Mouse (Mus musculus) lung, embryonic 15.5 days (tissue): ENCODE measurements around the gene Slc44a3. TPM values are rescaled to one million over a fixed set of nuclear protein-coding genes. Genes with fewer than 3 reads are reported as not detected.

Experiments
- ATAC-seq: fragments of 200-750 bp; cut with Nextera tagmentation; 2 replicates; pipeline ENCODE4 v1.8.0; 2017; ENCODE audit warnings: moderate number of reproducible peaks, borderline replicate concordance; ENCODE audit not compliant: low FRiP score, low TSS enrichment; ENCODE audit errors: extremely low read depth
- H3K27ac ChIP-seq: fragments of 300-500 bp; sonication (generic); 2 replicates; pipeline ENCODE4 v1.5.1; 2015; ENCODE audit warnings: moderate library complexity, mild to moderate bottlenecking, inconsistent platforms
- H3K27me3 ChIP-seq: fragments of 300-500 bp; sonication (generic); 2 replicates; pipeline ENCODE4 v1.6.1; 2015; ENCODE audit warnings: inconsistent platforms
- H3K36me3 ChIP-seq: fragments of 300-500 bp; sonication (generic); 2 replicates; pipeline ENCODE4 v1.6.1; 2015; ENCODE audit warnings: inconsistent platforms
- H3K4me1 ChIP-seq: fragments of 300-500 bp; sonication (generic); 2 replicates; pipeline ENCODE4 v1.6.1; 2015; ENCODE audit warnings: inconsistent platforms
- H3K4me2 ChIP-seq: fragments of 300-500 bp; sonication (generic); 2 replicates; pipeline ENCODE4 v1.6.1; 2015; ENCODE audit warnings: inconsistent platforms, mild to moderate bottlenecking, moderate library complexity
- H3K4me3 ChIP-seq: fragments of 300-500 bp; sonication (generic); 2 replicates; pipeline ENCODE4 v1.5.1; 2015; ENCODE audit warnings: mild to moderate bottlenecking, inconsistent platforms
- H3K9ac ChIP-seq: fragments of 300-500 bp; sonication (generic); 2 replicates; pipeline ENCODE4 v1.6.1; 2015; ENCODE audit warnings: inconsistent platforms
- H3K9me3 ChIP-seq: fragments of 300-500 bp; sonication (generic); 2 replicates; pipeline ENCODE4 v1.6.1; 2016; ENCODE audit warnings: inconsistent platforms
- WGBS: fragments of 180-500 bp; shearing (Covaris S2); methylation state at CpG from one replicate; pipeline ENCODE4 v1.1.7; 2015; 5-methylcytosine and 5-hydroxymethylcytosine counted together
- polyA plus RNA-seq: library from polyadenylated mRNA; unstranded; fragments of >200 nt; fragmentation: Nextera tagmentation; extraction: Ambion mirVana; gene quantifications from 2 replicates; pipeline ENCODE4 v1.2.1, GENCODE M21; 2015

Slc44a3 gene
- polyA plus RNA-seq, 1 experiment from 2014 or later = 16.5 TPM

- no peak overlapping the region for H3K9ac ChIP-seq
- H3K4me2 ChIP-seq = no peak overlapping the region
- H3K27me3 ChIP-seq = no peaks in the 10 kb centered on the region
- no peaks in the 10 kb centered on the region for H3K36me3 ChIP-seq
- H3K4me1 ChIP-seq = peaks cover 29% of the 10 kb centered on the region
- 24% methylated on average over 1 of the region's 2 CpGs for WGBS
- no peak for ATAC-seq
- H3K9me3 ChIP-seq = no peaks in the 10 kb centered on the region
- no peak overlapping the region for H3K4me3 ChIP-seq
- no peak overlapping the region for H3K27ac ChIP-seq
Measured at GRCm38 (mm10) chr3:121468136-121468535, 64.1 kb downstream of the Slc44a3 start.

GRCm38 (mm10) chr3:121467094-121467552 is 65.1 kb downstream of the Slc44a3 start:
- Histone ChIP-seq H3K36me3 (no peaks in the 10 kb centered on the region), H3K4me2 (no peak overlapping the region), H3K9ac (no peak overlapping the region), H3K9me3 (no peaks in the 10 kb centered on the region), H3K27me3 (no peaks in the 10 kb centered on the region), H3K4me3 (no peak overlapping the region), H3K4me1 (peaks cover 29% of the 10 kb centered on the region), H3K27ac (no peak overlapping the region)
- ATAC-seq = no peak
- 61% methylated on average over 10 of the region's 10 CpGs for WGBS

GRCm38 (mm10) chr3:121465795-121466194 is 66.4 kb downstream of the Slc44a3 start:
- no peak overlapping the region for H3K9ac ChIP-seq
- no peak overlapping the region for H3K4me3 ChIP-seq
- WGBS = 70% methylated on average over 10 of the region's 10 CpGs
- H3K4me2 ChIP-seq = no peak overlapping the region
- no peaks in the 10 kb centered on the region for H3K9me3 ChIP-seq
- H3K36me3 ChIP-seq = peaks cover 5% of the 10 kb centered on the region; the same call in 1 of the 2 replicates
- ATAC-seq = no peak
- H3K27me3 ChIP-seq = no peaks in the 10 kb centered on the region
- peaks cover 20% of the 10 kb centered on the region for H3K4me1 ChIP-seq
- no peak overlapping the region for H3K27ac ChIP-seq

GRCm38 (mm10) chr3:121464733-121465305 is 67.4 kb downstream of the Slc44a3 start:
- WGBS = 70% methylated on average over 7 of the region's 7 CpGs
- H3K4me1 ChIP-seq = peaks cover 13% of the 10 kb centered on the region
- ATAC-seq = no peak
- H3K9ac ChIP-seq = no peak overlapping the region
- H3K4me3 ChIP-seq = no peak overlapping the region
- H3K9me3 ChIP-seq = no peaks in the 10 kb centered on the region
- peaks cover 13% of the 10 kb centered on the region; the same call in 1 of the 2 replicates for H3K36me3 ChIP-seq
- H3K27me3 ChIP-seq = no peaks in the 10 kb centered on the region
- H3K4me2 ChIP-seq = no peak overlapping the region
- no peak overlapping the region for H3K27ac ChIP-seq

- WGBS = 86% methylated on average over 3 of the region's 3 CpGs
Measured at GRCm38 (mm10) chr3:121462782-121463181, 69.4 kb downstream of the Slc44a3 start.

GRCm38 (mm10) chr3:121461477-121461876 is 70.7 kb downstream of the Slc44a3 start:
- H3K27ac ChIP-seq = no peak overlapping the region

More at GRCm38 (mm10) chr3:121462782-121463181, 69.4 kb downstream of the Slc44a3 start:
- H3K4me1 ChIP-seq = no peaks in the 10 kb centered on the region
- H3K4me2 ChIP-seq = no peak overlapping the region
- ATAC-seq = no peak
- H3K27me3 ChIP-seq = no peaks in the 10 kb centered on the region
- H3K9ac ChIP-seq = no peak overlapping the region
- no peaks in the 10 kb centered on the region for H3K9me3 ChIP-seq
- H3K27ac ChIP-seq = no peak overlapping the region
- no peak overlapping the region for H3K4me3 ChIP-seq
- peaks cover 27% of the 10 kb centered on the region for H3K36me3 ChIP-seq

GRCm38 (mm10) chr3:121460473-121461193 is 71.6 kb downstream of the Slc44a3 start:
- 51% methylated on average over 16 of the region's 16 CpGs for WGBS
- H3K4me3 ChIP-seq = no peak overlapping the region
- H3K9ac ChIP-seq = no peak overlapping the region
- 0 out of 2 replicates have a peak overlapping the region, but pooled peaks have one; percentile 10 for H3K27ac ChIP-seq
- no peaks in the 10 kb centered on the region for H3K9me3 ChIP-seq
- H3K36me3 ChIP-seq = peaks cover 48% of the 10 kb centered on the region
- H3K4me1 ChIP-seq = 0 out of 2 replicates have a peak, but pooled peaks cover 3% of the 10 kb centered on the region
- no peaks in the 10 kb centered on the region for H3K27me3 ChIP-seq
- no peak overlapping the region for H3K4me2 ChIP-seq
- ATAC-seq = no peak

More at GRCm38 (mm10) chr3:121461477-121461876, 70.7 kb downstream of the Slc44a3 start:
- 91% methylated on average over 13 of the region's 13 CpGs for WGBS
- Histone ChIP-seq H3K4me1 (no peaks in the 10 kb centered on the region), H3K4me2 (no peak overlapping the region), H3K9me3 (no peaks in the 10 kb centered on the region), H3K4me3 (no peak overlapping the region), H3K9ac (no peak overlapping the region), H3K27me3 (no peaks in the 10 kb centered on the region), H3K36me3 (peaks cover 40% of the 10 kb centered on the region)
- ATAC-seq = no peak

- Histone ChIP-seq H3K36me3 (peaks cover 63% of the 10 kb centered on the region), H3K9ac (no peak overlapping the region), H3K27me3 (no peaks in the 10 kb centered on the region)
Measured at GRCm38 (mm10) chr3:121458545-121459492, 73.4 kb downstream of the Slc44a3 start.

GRCm38 (mm10) chr3:121451404-121451803 is 80.8 kb downstream of the Slc44a3 start:
- H3K4me1 ChIP-seq = peaks cover 21% of the 10 kb centered on the region; the same call in 1 of the 2 replicates
- H3K27me3 ChIP-seq = no peaks in the 10 kb centered on the region
- no peaks in the 10 kb centered on the region for H3K9me3 ChIP-seq
- peaks cover 50% of the 10 kb centered on the region for H3K36me3 ChIP-seq
- H3K9ac ChIP-seq = no peak overlapping the region
- H3K4me3 ChIP-seq = no peak overlapping the region
- no peak overlapping the region for H3K4me2 ChIP-seq
- 59% methylated on average over 10 of the region's 10 CpGs for WGBS
- no peak overlapping the region for H3K27ac ChIP-seq
- ATAC-seq = no peak

More at GRCm38 (mm10) chr3:121458545-121459492, 73.4 kb downstream of the Slc44a3 start:
- Histone ChIP-seq H3K9me3 (no peaks in the 10 kb centered on the region), H3K27ac (no peak overlapping the region), H3K4me1 (0 out of 2 replicates have a peak, but pooled peaks cover 4% of the 10 kb centered on the region), H3K4me2 (no peak overlapping the region), H3K4me3 (no peak overlapping the region)
- ATAC-seq = 0 out of 2 replicates have a peak, but pooled peaks have one; percentile 33
- 47% methylated on average over 14 of the region's 14 CpGs for WGBS

- Histone ChIP-seq H3K4me2 (no peak overlapping the region), H3K36me3 (peaks cover 35% of the 10 kb centered on the region), H3K4me3 (no peak overlapping the region), H3K27me3 (no peaks in the 10 kb centered on the region), H3K9ac (no peak overlapping the region), H3K4me1 (peaks cover 21% of the 10 kb centered on the region), H3K27ac (no peak overlapping the region), H3K9me3 (no peaks in the 10 kb centered on the region)
- ATAC-seq = 0 out of 2 replicates have a peak, but pooled peaks have one; percentile 33
- 74% methylated on average over 8 of the region's 8 CpGs for WGBS
Measured at GRCm38 (mm10) chr3:121449527-121449926, 82.7 kb downstream of the Slc44a3 start.

- no peak for ATAC-seq
- Histone ChIP-seq H3K27ac (no peak overlapping the region), H3K27me3 (no peaks in the 10 kb centered on the region), H3K9me3 (no peaks in the 10 kb centered on the region), H3K9ac (no peak overlapping the region), H3K4me3 (no peak overlapping the region), H3K4me1 (peaks cover 21% of the 10 kb centered on the region), H3K4me2 (no peak overlapping the region), H3K36me3 (peaks cover 34% of the 10 kb centered on the region)
- 78% methylated on average over 8 of the region's 8 CpGs for WGBS
Measured at GRCm38 (mm10) chr3:121448606-121449005, 83.6 kb downstream of the Slc44a3 start.
